Mouse (Mus musculus) limb, embryonic 11.5 days (tissue): ENCODE measurements at regions not wholly inside any gene's neighbourhood (a gene's known extent, or its start where the extent isn't known, plus 50 kb on each side); places are given as distances from the start of the nearest gene placed in this dataset.

Experiments
- ATAC-seq: fragments of 200-750 bp; cut with Nextera tagmentation; 2 replicates; pipeline ENCODE4 v1.8.0; 2017; ENCODE audit warnings: low read depth; ENCODE audit not compliant: insufficient number of reproducible peaks, low FRiP score, low TSS enrichment
- DNase-seq: peaks from one replicate; pipeline ENCODE4 v3.0.0-alpha.2; 2015; ENCODE audit warnings: low spot score
- H3K27ac ChIP-seq: fragments of 300-500 bp; sonication (generic); replicated peaks from 2 replicates; pipeline ENCODE4 v1.5.1; 2014; ENCODE audit warnings: low read depth, mild to moderate bottlenecking, low read length
- H3K27me3 ChIP-seq: fragments of 300-500 bp; sonication (generic); 2 replicates; pipeline ENCODE4 v1.6.1; 2014; ENCODE audit warnings: mild to moderate bottlenecking, low read length, mixed read lengths; ENCODE audit not compliant: control insufficient read depth, insufficient read depth
- H3K36me3 ChIP-seq: fragments of 300-500 bp; sonication (generic); 2 replicates; pipeline ENCODE4 v1.6.1; 2014; ENCODE audit warnings: mild to moderate bottlenecking, low read length, moderate library complexity, mixed read lengths; ENCODE audit not compliant: control insufficient read depth, insufficient read depth
- H3K4me1 ChIP-seq: fragments of 300-500 bp; sonication (generic); 2 replicates; pipeline ENCODE4 v1.6.1; 2014; ENCODE audit warnings: low read length, mixed read lengths; ENCODE audit not compliant: control insufficient read depth, insufficient read depth
- H3K4me2 ChIP-seq: fragments of 300-500 bp; sonication (generic); 2 replicates; pipeline ENCODE4 v1.6.1; 2014; ENCODE audit warnings: low read depth, mild to moderate bottlenecking, moderate library complexity; ENCODE audit not compliant: severe bottlenecking
- H3K4me3 ChIP-seq: fragments of 300-500 bp; sonication (generic); 2 replicates; pipeline ENCODE4 v1.5.1; 2014; ENCODE audit warnings: low read depth, low read length
- H3K9ac ChIP-seq: fragments of 300-500 bp; sonication (generic); 2 replicates; pipeline ENCODE4 v1.6.1; 2014; ENCODE audit warnings: mild to moderate bottlenecking, low read length
- H3K9me3 ChIP-seq: fragments of 300-500 bp; sonication (generic); 2 replicates; pipeline ENCODE4 v1.6.1; 2016; ENCODE audit warnings: low read length; ENCODE audit not compliant: control insufficient read depth
- WGBS: fragments of 180-500 bp; shearing (Covaris S2); extraction: QIAGEN DNeasy Blood & Tissue Kit; methylation state at CpG from one replicate; pipeline ENCODE4 v1.1.7; 2014; 5-methylcytosine and 5-hydroxymethylcytosine counted together

DNA sequence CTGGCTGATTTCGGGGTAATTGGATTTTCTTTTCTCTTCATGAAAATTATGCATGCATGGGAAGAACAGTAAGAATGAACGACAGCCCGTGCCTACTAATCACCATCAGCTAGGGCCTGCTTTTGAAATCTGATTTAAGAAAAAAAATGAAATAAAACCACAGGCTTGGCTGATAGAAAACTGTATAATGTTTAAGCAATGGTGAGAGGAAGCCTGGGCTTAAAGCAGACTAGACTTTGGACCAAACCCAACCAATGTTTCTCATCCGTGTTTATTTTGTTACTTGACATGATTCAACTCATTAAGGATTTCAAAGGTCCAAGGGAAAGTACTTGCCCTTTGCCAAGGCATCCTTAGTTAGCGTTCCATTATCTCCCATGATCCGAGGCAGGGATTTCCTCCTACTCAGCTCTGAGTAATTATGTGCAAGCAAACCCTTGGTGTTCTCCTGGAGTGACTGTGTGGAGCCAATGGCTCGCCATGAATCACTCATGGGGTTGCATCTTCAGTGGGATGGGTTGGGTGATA is 231.9 kb downstream of the Spry2 start:
- Histone ChIP-seq H3K27me3 (no peaks in the 10 kb centered on the region), H3K36me3 (no peaks in the 10 kb centered on the region), H3K4me2 (no peak overlapping the region), H3K4me3 (no peak overlapping the region), H3K4me1 (no peaks in the 10 kb centered on the region), H3K9ac (no peak overlapping the region), H3K9me3 (no peaks in the 10 kb centered on the region), H3K27ac (no peak overlapping the region)
- ATAC-seq (no peak), DNase-seq (no peak)
- 86% methylated on average over 7 of the region's 7 CpGs for WGBS

- Histone ChIP-seq H3K9ac (no peak overlapping the region), H3K27me3 (no peaks in the 10 kb centered on the region), H3K4me3 (no peak overlapping the region), H3K4me2 (no peak overlapping the region), H3K4me1 (no peaks in the 10 kb centered on the region), H3K9me3 (no peaks in the 10 kb centered on the region), H3K27ac (0 out of 2 replicates have a peak overlapping the region, but pooled peaks have one; percentile 17), H3K36me3 (no peaks in the 10 kb centered on the region)
- 62% methylated on average over 4 of the region's 4 CpGs for WGBS
- ATAC-seq (no peak), DNase-seq (no peak)
Observed at GRCm38 (mm10) chr14:105663472-105663871, 233.1 kb downstream of the Spry2 start.

- 75% methylated on average over 6 of the region's 6 CpGs for WGBS
- Histone ChIP-seq H3K4me2 (no peak overlapping the region), H3K27me3 (no peaks in the 10 kb centered on the region), H3K9me3 (no peaks in the 10 kb centered on the region), H3K9ac (no peak overlapping the region), H3K4me3 (no peak overlapping the region), H3K36me3 (no peaks in the 10 kb centered on the region), H3K4me1 (no peaks in the 10 kb centered on the region), H3K27ac (no peak overlapping the region)
- ATAC-seq (no peak), DNase-seq (no peak)
Observed at GRCm38 (mm10) chr14:105662839-105663238, 233.8 kb downstream of the Spry2 start.

- ATAC-seq (no peak), DNase-seq (no peak)
- Histone ChIP-seq H3K36me3 (no peaks in the 10 kb centered on the region), H3K27ac (no peak overlapping the region), H3K27me3 (no peaks in the 10 kb centered on the region), H3K4me1 (no peaks in the 10 kb centered on the region), H3K4me2 (no peak overlapping the region), H3K4me3 (no peak overlapping the region), H3K9me3 (no peaks in the 10 kb centered on the region), H3K9ac (no peak overlapping the region)
- WGBS: 82% methylated on average over 2 of the region's 2 CpGs
Observed at GRCm38 (mm10) chr14:105658316-105658715, 238.3 kb downstream of the Spry2 start.

- no peaks in the 10 kb centered on the region for H3K4me1 ChIP-seq
- H3K4me3 ChIP-seq: no peak overlapping the region
- no peak overlapping the region for H3K4me2 ChIP-seq
- DNase-seq (no peak), ATAC-seq (no peak)
- H3K9ac ChIP-seq: no peak overlapping the region
- H3K27me3 ChIP-seq: no peaks in the 10 kb centered on the region
- WGBS: 84% methylated on average over 3 of the region's 3 CpGs
- no peaks in the 10 kb centered on the region for H3K36me3 ChIP-seq
- H3K27ac ChIP-seq: no peak overlapping the region
- no peaks in the 10 kb centered on the region for H3K9me3 ChIP-seq
Observed at GRCm38 (mm10) chr14:105647166-105647565, 249.5 kb downstream of the Spry2 start.

GRCm38 (mm10) chr14:105644428-105644827 is 252.2 kb downstream of the Spry2 start:
- H3K9ac ChIP-seq: no peak overlapping the region
- H3K27ac ChIP-seq: no peak overlapping the region
- no peaks in the 10 kb centered on the region for H3K9me3 ChIP-seq
- 82% methylated on average over 2 of the region's 2 CpGs for WGBS
- no peaks in the 10 kb centered on the region for H3K27me3 ChIP-seq
- DNase-seq (no peak), ATAC-seq (no peak)
- no peaks in the 10 kb centered on the region for H3K4me1 ChIP-seq
- H3K4me3 ChIP-seq: no peak overlapping the region
- H3K36me3 ChIP-seq: no peaks in the 10 kb centered on the region
- no peak overlapping the region for H3K4me2 ChIP-seq

DNA sequence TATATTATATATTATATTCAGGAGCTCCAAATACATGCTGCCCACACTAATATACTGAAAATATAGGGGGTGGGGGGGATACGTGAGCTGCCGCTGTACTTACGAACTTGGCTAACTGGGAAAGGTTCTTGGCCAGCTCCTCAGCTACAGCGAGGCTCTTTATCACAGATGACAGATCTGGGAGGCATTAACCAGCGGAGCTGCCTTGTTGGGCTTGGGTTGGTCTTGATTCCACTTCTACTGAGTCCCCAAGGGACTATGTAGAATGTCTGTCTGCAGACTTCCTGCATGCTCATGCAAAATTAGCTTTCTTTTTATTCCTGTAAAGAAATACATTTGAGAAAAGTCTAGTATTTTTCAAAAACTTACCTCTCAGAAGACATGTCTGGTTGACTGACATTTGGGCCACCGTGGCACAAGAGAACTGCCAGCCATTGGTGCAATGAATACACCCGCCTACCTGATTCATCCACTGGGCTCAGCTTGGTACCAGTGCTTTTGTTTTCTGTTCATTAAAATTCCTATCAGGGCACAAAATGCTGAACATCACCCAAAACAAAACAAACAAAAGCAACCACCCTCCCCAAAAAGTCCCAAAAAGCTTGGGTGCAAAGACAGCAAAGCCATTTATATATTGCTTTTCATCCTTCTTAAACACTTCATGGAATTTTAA is 253.2 kb downstream of the Spry2 start:
- H3K36me3 ChIP-seq: no peaks in the 10 kb centered on the region
- WGBS: 92% methylated on average over 7 of the region's 7 CpGs
- no peak for ATAC-seq

GRCm38 (mm10) chr14:105632335-105632734 is 264.3 kb downstream of the Spry2 start:
- H3K27ac ChIP-seq: no peak overlapping the region
- DNase-seq (no peak), ATAC-seq (no peak)
- H3K4me1 ChIP-seq: peaks cover 4% of the 10 kb centered on the region; the same call in 1 of the 2 replicates
- H3K9me3 ChIP-seq: no peaks in the 10 kb centered on the region
- no peak overlapping the region for H3K4me3 ChIP-seq
- WGBS: 90% methylated on average over 4 of the region's 4 CpGs
- no peak overlapping the region for H3K9ac ChIP-seq
- H3K4me2 ChIP-seq: no peak overlapping the region
- no peaks in the 10 kb centered on the region for H3K27me3 ChIP-seq
- H3K36me3 ChIP-seq: no peaks in the 10 kb centered on the region

More for the DNA sequence above, 253.2 kb downstream of the Spry2 start:
- Histone ChIP-seq H3K4me1 (no peaks in the 10 kb centered on the region), H3K27me3 (no peaks in the 10 kb centered on the region), H3K9ac (no peak overlapping the region), H3K4me3 (no peak overlapping the region), H3K4me2 (no peak overlapping the region), H3K9me3 (no peaks in the 10 kb centered on the region), H3K27ac (no peak overlapping the region)
- no peak for DNase-seq

- no peak for ATAC-seq
Observed at GRCm38 (mm10) chr14:105631681-105632031, 265.0 kb downstream of the Spry2 start.

More at GRCm38 (mm10) chr14:105631681-105632031, 265.0 kb downstream of the Spry2 start:
- Histone ChIP-seq H3K36me3 (no peaks in the 10 kb centered on the region), H3K4me3 (no peak overlapping the region), H3K9ac (no peak overlapping the region), H3K4me1 (peaks cover 4% of the 10 kb centered on the region; the same call in 1 of the 2 replicates), H3K4me2 (no peak overlapping the region), H3K9me3 (no peaks in the 10 kb centered on the region), H3K27me3 (no peaks in the 10 kb centered on the region), H3K27ac (no peak overlapping the region)
- 93% methylated on average over 5 of the region's 5 CpGs for WGBS
- DNase-seq: no peak
